Mouse (Mus musculus) cerebellum, adult 2 months (tissue): ENCODE results near the gene Epha8.

Experiments
- CTCF ChIP-seq: fragments of 200-500 bp; IDR thresholded peaks from 2 replicates; pipeline ENCODE4 v1.5.1; 2011; ENCODE audit warnings: low read depth, mild to moderate bottlenecking, control low read depth, low read length, moderate library complexity, borderline replicate concordance; ENCODE audit not compliant: insufficient read depth
- POLR2A ChIP-seq: fragments of 200-500 bp; IDR thresholded peaks from 2 replicates; pipeline ENCODE4 v1.6.1; 2011; ENCODE audit warnings: low read length, control low read depth, borderline replicate concordance; ENCODE audit not compliant: insufficient read depth

DNA sequence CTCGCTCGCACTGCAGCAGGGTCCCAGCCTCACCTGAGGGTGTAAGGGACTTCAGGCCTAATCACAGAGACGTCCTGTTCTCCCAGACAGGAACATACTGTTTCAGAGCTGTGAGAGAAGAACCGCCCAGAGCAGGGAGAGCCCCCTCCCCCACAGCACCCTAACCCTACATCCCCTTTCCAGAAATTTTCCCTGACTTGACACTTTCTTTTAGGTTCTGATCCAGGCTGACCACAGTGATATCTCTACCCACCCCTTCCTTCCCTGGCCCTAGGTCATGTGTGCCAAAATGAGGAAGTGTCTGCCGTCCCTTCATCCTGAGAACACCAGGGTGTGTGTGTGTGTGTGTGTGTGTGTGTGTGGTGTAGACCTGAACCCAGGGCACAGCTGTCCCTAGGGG, 63.8 kb downstream of the Epha8 start, which contains the start of gene C1qc:
- TF ChIP-seq POLR2A (no peak), CTCF (no peak)
